13 mouse cellular contexts compared by ENCODE assay signal in genomic region chr14:15061966-15062860, GRCm38 (mm10).
A peak's percentile ranks its signal among the peaks of the same experiment; 100 is the strongest.
DNase-seq lines count a peak whose midpoint lies in the region; ATAC-seq and TF ChIP-seq lines count a peak whose summit lies in the region.
"Had no signal": no experiment of that assay in that cellular context is flagged by ENCODE, and none has a peak within 500 bp of the region (broad histone marks: within the 10 kb centered on the region; RNA-seq: fewer than 3 reads in every experiment).

No protein-coding gene starts in this region.

- in situ Hi-C loops in ES-E14 (cut with MboI; ENCODE audit: low sequenced_read_pairs in 2 of 2, unreplicated experiment in 2 of 2) = no loop called here

- H3K79me2 ChIP-seq in liver, adult 2 months (ENCODE audit: control insufficient read depth, insufficient read depth, low read length) = no peaks in the 10 kb centered on the region

- ATAC-seq in heart, embryonic 13.5 days (ENCODE audit: extremely low read depth, insufficient number of reproducible peaks, low FRiP score, low TSS enrichment) = no peak
- peak; percentile 94 for ATAC-seq in limb, embryonic 13.5 days (ENCODE audit: low FRiP score, low read depth)
- ATAC-seq in granulocyte monocyte progenitor cell, adult 5-6 weeks (replicated peaks; ENCODE audit: poor library complexity, severe bottlenecking) = no peak
- ATAC-seq: forebrain, postnatal 0 days had no signal

- no peak for TF ChIP-seq CTCF in liver, adult 2 months (IDR thresholded peaks at IDR 0.05; ENCODE audit: low read depth, low read length)

- H3K36me3 ChIP-seq in heart, embryonic 13.5 days = no peaks in the 10 kb centered on the region
- no peaks in the 10 kb centered on the region for H3K36me3 ChIP-seq in liver, adult 2 months (ENCODE audit: control insufficient read depth, insufficient read depth, low read length)
- no peaks in the 10 kb centered on the region for H3K36me3 ChIP-seq in ES-E14 (ENCODE audit: control insufficient read depth, insufficient read depth, low read length, poor library complexity, severe bottlenecking)
- H3K36me3 ChIP-seq in limb, embryonic 13.5 days = no peaks in the 10 kb centered on the region

- no peak for DNase-seq in heart, postnatal 14 days
- DNase-seq in liver, adult 2 months (ENCODE audit: extremely low read depth, low read depth, low spot score) = no peak
- DNase-seq in liver (no peak), ES-E14 (ENCODE audit: low read depth, low spot score) (peak; percentile 1)
- DNase-seq in layer of hippocampus, adult 18-20 months (ENCODE audit: low spot score in 2 of 2) = no peak
- DNase-seq: cerebellum, postnatal 10 days; forebrain, postnatal 0 days; lung, postnatal 4 days had no signal

- H3K27ac ChIP-seq in heart, embryonic 13.5 days (replicated peaks) = peak overlapping the region; percentile 55
- peak overlapping the region; percentile 29; the same call in 1 of the 2 replicates for H3K27ac ChIP-seq in liver, adult 2 months (replicated peaks; ENCODE audit: insufficient read depth, low read depth, low read length)
- H3K27ac ChIP-seq in ES-E14 (ENCODE audit: insufficient read depth, low read depth, low read length, poor library complexity, severe bottlenecking) = no peak overlapping the region
- no peak overlapping the region; the same call in 1 of the 2 replicates for H3K27ac ChIP-seq in limb, embryonic 13.5 days
- H3K27ac ChIP-seq: layer of hippocampus, adult 2 months had no signal

- H3K27me3 ChIP-seq in heart, embryonic 13.5 days (replicated peaks) = no peaks in the 10 kb centered on the region
- H3K27me3 ChIP-seq in liver, adult 2 months (ENCODE audit: control insufficient read depth, insufficient read depth, low read length) = no peaks in the 10 kb centered on the region
- H3K27me3 ChIP-seq in limb, embryonic 13.5 days = no peaks in the 10 kb centered on the region

- no peak overlapping the region for H3K4me2 ChIP-seq in heart, embryonic 13.5 days
- no peak overlapping the region for H3K4me2 ChIP-seq in limb, embryonic 13.5 days (replicated peaks)

- WGBS in heart, embryonic 13.5 days = 53% methylated on average over 5 of the region's 5 CpGs
- 59% methylated on average over 5 of the region's 5 CpGs for WGBS in liver, adult 2 months
- WGBS in limb, embryonic 13.5 days = 32% methylated on average over 5 of the region's 5 CpGs

- no peak for TF ChIP-seq POLR2A in liver, adult 2 months (IDR thresholded peaks at IDR 0.05; ENCODE audit: extremely low read depth, insufficient read depth, low read length)

- H3K4me3 ChIP-seq in heart, embryonic 13.5 days = no peak overlapping the region
- H3K4me3 ChIP-seq in liver, adult 2 months (ENCODE audit: insufficient read depth, low read depth, low read length) = no peak overlapping the region
- H3K4me3 ChIP-seq in ES-E14 (ENCODE audit: insufficient read depth in 1 of 2, low read depth in 1 of 2, low read length in 2 of 2, poor library complexity in 1 of 2, severe bottlenecking in 1 of 2) = no peak overlapping the region
- H3K4me3 ChIP-seq in limb, embryonic 13.5 days = no peak overlapping the region
- H3K4me3 ChIP-seq: layer of hippocampus, adult 2 months; myocyte had no signal

- H3K9ac ChIP-seq in heart, embryonic 13.5 days = no peak overlapping the region
- no peak overlapping the region for H3K9ac ChIP-seq in liver, adult 2 months (ENCODE audit: low read depth, low read length)
- no peak overlapping the region for H3K9ac ChIP-seq in ES-E14 (ENCODE audit: insufficient read depth, low read depth, low read length, poor library complexity, severe bottlenecking)
- H3K9ac ChIP-seq in limb, embryonic 13.5 days = no peak overlapping the region
- H3K9ac ChIP-seq: forebrain, postnatal 0 days had no signal

- H3K9me3 ChIP-seq in heart, embryonic 13.5 days = no peaks in the 10 kb centered on the region
- H3K9me3 ChIP-seq in ES-E14 (ENCODE audit: control insufficient read depth, insufficient read depth, low read depth, low read length) = no peaks in the 10 kb centered on the region
- no peaks in the 10 kb centered on the region for H3K9me3 ChIP-seq in limb, embryonic 13.5 days

- H3K4me1 ChIP-seq in heart, embryonic 13.5 days = peaks cover 8% of the 10 kb centered on the region
- H3K4me1 ChIP-seq in liver, adult 2 months (ENCODE audit: control insufficient read depth, insufficient read depth, low read length) = no peaks in the 10 kb centered on the region
- no peaks in the 10 kb centered on the region for H3K4me1 ChIP-seq in ES-E14 (ENCODE audit: control insufficient read depth in 2 of 2, insufficient read depth in 2 of 2, low read length in 2 of 2, poor library complexity in 1 of 2)
- H3K4me1 ChIP-seq in limb, embryonic 13.5 days = peaks cover 20% of the 10 kb centered on the region

- intact Hi-C loops in heart, postnatal 14 days (cut with DNase I) = no loop called here

TF ChIP-seq in ES-E14, 5 proteins besides CTCF, POLR2A, EP300 and RAD21:
- TF ChIP-seq ZC3H11A (IDR thresholded peaks at IDR 0.05; ENCODE audit: borderline replicate concordance, low read depth, low read length) (no peak), ZNF384 (IDR thresholded peaks at IDR 0.05; ENCODE audit: low read depth, low read length) (no peak), CHD2 (IDR thresholded peaks at IDR 0.05; ENCODE audit: low read depth, low read length) (no peak), MAFK (IDR thresholded peaks at IDR 0.05; ENCODE audit: insufficient read depth, low read depth, low read length) (no peak), HCFC1 (IDR thresholded peaks at IDR 0.05; ENCODE audit: borderline replicate concordance, insufficient read depth, low read length) (no peak)
TF ChIP-seq in ES-E14: peak in this region for 0.

Comparison
In these comparisons a context has a peak if more than half of its experiments do, and no peak if none do; other contexts are left out.
1. H3K27ac ChIP-seq: peak in heart, embryonic 13.5 days (single experiment) and liver, adult 2 months (single experiment); none in ES-E14 (single experiment) and limb, embryonic 13.5 days (single experiment).